Mouse (Mus musculus) midbrain, embryonic 10.5 days (tissue): ENCODE data around the gene Ly75. TPM values are rescaled to one million over a fixed set of nuclear protein-coding genes. Genes with fewer than 3 reads are reported as not detected.
A peak's percentile ranks its signal among the peaks of the same experiment; 100 is the strongest.

Experiments
- DNase-seq: peaks from one replicate; pipeline ENCODE4 v3.0.0-alpha.2; 2017; ENCODE audit warnings: low spot score
- H3K27ac ChIP-seq: fragments of 300-500 bp; sonication (generic); replicated peaks from 2 replicates; pipeline ENCODE4 v1.5.1; 2016; ENCODE audit warnings: mild to moderate bottlenecking
- H3K27me3 ChIP-seq: fragments of 300-500 bp; sonication (generic); 2 replicates; pipeline ENCODE4 v1.6.1; 2016; ENCODE audit warnings: low read depth, mild to moderate bottlenecking; ENCODE audit not compliant: poor library complexity, severe bottlenecking
- H3K36me3 ChIP-seq: fragments of 300-500 bp; sonication (generic); 2 replicates; pipeline ENCODE4 v1.6.1; 2016; ENCODE audit warnings: mild to moderate bottlenecking, moderate library complexity
- H3K4me1 ChIP-seq: fragments of 300-500 bp; sonication (generic); 2 replicates; pipeline ENCODE4 v1.6.1; 2016
- H3K4me3 ChIP-seq: fragments of 300-500 bp; sonication (generic); 2 replicates; pipeline ENCODE4 v1.5.1; 2016; ENCODE audit warnings: mild to moderate bottlenecking, moderate library complexity
- H3K9me3 ChIP-seq: fragments of 300-500 bp; sonication (generic); replicated peaks from 2 replicates; pipeline ENCODE4 v1.6.1; 2016; ENCODE audit warnings: mild to moderate bottlenecking
- WGBS: fragments of 180-500 bp; shearing (Covaris S2); methylation state at CpG from one replicate; pipeline ENCODE4 v1.1.7; 2016; 5-methylcytosine and 5-hydroxymethylcytosine counted together
- polyA plus RNA-seq: library from polyadenylated mRNA; unstranded; fragments of >200 nt; fragmentation: Nextera tagmentation; extraction: Ambion mirVana; gene quantifications from 2 replicates; pipeline ENCODE4 v1.2.1, GENCODE M21; 2016

Ly75 gene
- polyA plus RNA-seq, 1 experiment from 2014 or later: 3.6 TPM

DNA sequence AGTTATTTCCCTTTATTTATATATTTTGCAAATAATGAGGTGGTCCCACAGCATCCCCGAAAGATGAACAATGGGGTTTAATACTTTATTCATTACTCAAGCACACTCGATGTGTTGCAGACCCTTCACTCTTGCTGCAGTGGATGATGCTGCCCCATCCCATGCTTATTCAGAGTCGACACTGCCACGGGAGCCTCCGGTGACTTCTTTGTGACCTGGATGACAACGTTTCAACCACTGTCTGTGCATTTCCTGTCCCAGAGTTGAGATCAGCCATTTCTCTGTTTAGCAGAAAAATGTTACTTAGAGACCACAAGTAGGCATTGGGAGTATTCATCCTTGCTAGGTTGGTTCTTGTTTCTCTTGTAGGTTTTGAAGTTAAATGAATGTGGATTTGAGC is 10.7 kb upstream of the Ly75 start:
- Histone ChIP-seq H3K27ac (no peak overlapping the region), H3K27me3 (no peaks in the 10 kb centered on the region), H3K9me3 (no peaks in the 10 kb centered on the region), H3K4me1 (no peaks in the 10 kb centered on the region), H3K36me3 (no peaks in the 10 kb centered on the region), H3K4me3 (no peak overlapping the region)
- 80% methylated on average over 6 of the region's 6 CpGs for whole genome bisulfite sequencing
- DNase-seq: no peak

GRCm38 (mm10) chr2:60392286-60392685 is 9.2 kb upstream of the Ly75 start:
- H3K27ac ChIP-seq: no peak overlapping the region
- no peaks in the 10 kb centered on the region for H3K9me3 ChIP-seq
- no peaks in the 10 kb centered on the region for H3K36me3 ChIP-seq
- 84% methylated on average over 4 of the region's 4 CpGs for WGBS
- H3K27me3 ChIP-seq: no peaks in the 10 kb centered on the region
- DNase-seq: no peak
- no peaks in the 10 kb centered on the region for H3K4me1 ChIP-seq
- H3K4me3 ChIP-seq: no peak overlapping the region

GRCm38 (mm10) chr2:60387363-60387762 is 4.3 kb upstream of the Ly75 start:
- H3K4me3 ChIP-seq: no peak overlapping the region
- no peaks in the 10 kb centered on the region for H3K36me3 ChIP-seq
- H3K9me3 ChIP-seq: no peaks in the 10 kb centered on the region
- DNase-seq: no peak
- peaks cover 13% of the 10 kb centered on the region for H3K4me1 ChIP-seq
- 81% methylated on average over 3 of the region's 3 CpGs for WGBS
- peaks cover 20% of the 10 kb centered on the region for H3K27me3 ChIP-seq
- H3K27ac ChIP-seq: no peak overlapping the region

DNA sequence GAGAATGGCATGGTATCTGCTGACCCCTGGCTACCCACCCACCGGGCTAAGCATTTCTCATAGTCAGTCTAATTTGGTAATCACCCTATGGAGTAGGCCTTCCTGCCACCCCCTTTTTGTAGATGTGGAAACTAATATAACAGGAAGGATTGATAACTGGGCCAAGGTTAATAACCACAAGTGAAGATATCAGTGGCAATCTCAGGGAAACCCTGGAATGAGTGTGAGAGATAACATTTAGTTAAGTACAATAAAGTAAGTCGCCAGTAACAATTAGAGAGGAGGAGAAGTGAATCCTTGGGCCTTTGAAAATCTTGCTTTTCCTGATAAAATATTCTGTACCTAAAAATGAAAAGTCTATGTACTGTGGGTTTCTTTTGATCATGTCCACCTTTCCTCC is 3.7 kb upstream of the Ly75 start:
- Histone ChIP-seq H3K9me3 (no peaks in the 10 kb centered on the region), H3K27ac (no peak overlapping the region), H3K4me3 (no peak overlapping the region), H3K4me1 (peaks cover 15% of the 10 kb centered on the region), H3K27me3 (peaks cover 25% of the 10 kb centered on the region), H3K36me3 (no peaks in the 10 kb centered on the region)
- no peak for DNase-seq
- 80% methylated on average over 2 of the region's 2 CpGs for WGBS

DNA sequence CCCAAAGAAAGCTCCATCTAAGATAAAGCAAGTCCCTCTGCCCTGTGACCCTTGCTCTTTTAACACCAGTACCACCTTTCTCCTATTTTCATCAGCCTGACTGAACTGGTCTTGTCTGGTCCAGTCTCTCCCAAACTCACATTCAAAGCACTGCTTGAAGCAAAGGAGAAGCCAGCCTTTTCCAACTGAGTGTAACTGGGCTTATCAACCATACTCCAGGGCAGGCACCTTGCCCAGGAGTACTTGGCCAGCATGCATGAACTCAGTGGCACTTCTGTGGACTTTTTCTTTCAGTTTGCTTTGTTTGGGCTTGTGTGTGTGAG is 1.6 kb upstream of the Ly75 start:
- no peak overlapping the region for H3K27ac ChIP-seq
- H3K36me3 ChIP-seq: no peaks in the 10 kb centered on the region
- H3K4me1 ChIP-seq: peaks cover 15% of the 10 kb centered on the region
- H3K27me3 ChIP-seq: peaks cover 33% of the 10 kb centered on the region
- no peak overlapping the region for H3K4me3 ChIP-seq
- DNase-seq: no peak
- H3K9me3 ChIP-seq: no peaks in the 10 kb centered on the region

DNA sequence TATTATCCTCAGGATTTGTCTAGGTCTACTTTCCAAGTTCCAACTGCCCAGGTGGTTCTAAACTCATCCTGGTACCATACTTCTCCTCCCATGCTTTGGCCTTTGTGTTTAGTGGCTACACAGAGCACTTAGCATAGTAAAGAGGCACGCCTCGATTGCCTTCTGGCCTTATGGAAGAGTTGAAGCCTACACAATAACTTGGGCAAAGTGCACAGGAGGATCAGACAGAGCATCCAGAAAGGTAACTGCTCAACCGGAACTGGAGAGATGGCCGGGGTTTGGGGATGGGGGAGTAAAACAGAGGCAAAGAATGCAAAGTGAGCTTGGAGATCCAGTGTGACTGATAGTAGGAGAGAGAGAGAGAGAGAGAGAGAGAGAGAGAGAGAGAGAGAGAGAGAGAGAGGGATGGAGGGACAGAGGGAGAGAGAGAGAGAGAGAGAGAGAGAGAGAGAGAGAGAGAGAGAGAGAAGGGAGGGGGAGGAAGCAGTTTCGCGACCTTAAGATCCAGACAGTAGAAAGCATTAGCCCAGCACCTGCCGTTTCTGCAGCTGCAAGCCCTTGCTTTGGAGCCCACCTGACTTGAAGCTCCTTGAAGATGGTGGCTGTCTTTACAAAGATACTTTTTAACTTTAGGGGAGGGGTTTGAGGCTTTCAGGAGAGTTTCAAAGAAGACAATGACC is 1.1 kb upstream of the Ly75 start:
- peaks cover 15% of the 10 kb centered on the region for H3K4me1 ChIP-seq
- H3K27me3 ChIP-seq: peaks cover 33% of the 10 kb centered on the region
- no peak overlapping the region for H3K4me3 ChIP-seq
- no peak for DNase-seq
- no peaks in the 10 kb centered on the region for H3K9me3 ChIP-seq
- H3K36me3 ChIP-seq: no peaks in the 10 kb centered on the region
- WGBS: 27% methylated on average over 7 of the region's 7 CpGs
- H3K27ac ChIP-seq: no peak overlapping the region

DNA sequence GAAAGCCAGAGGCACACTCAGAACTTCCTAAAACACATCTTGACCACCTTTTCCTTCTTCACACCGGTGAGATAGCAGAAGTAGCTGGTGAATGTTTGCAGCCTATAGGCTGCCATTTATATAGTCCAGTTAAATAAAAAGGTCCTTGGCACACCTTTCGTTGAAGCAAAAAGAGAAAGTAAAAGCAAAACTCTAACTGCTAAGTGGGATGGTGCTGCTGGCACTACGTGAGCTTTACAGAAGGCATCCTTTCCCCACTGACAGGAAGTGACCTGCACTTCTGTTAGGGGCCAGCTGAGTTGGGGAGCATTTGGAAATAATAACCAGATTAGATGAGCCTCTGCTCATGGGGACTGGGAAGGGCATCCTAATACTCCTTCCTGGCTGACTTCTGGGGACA is 757 bp downstream of the Ly75 start:
- Histone ChIP-seq H3K4me3 (peak overlapping the region; percentile 67), H3K27me3 (peaks cover 33% of the 10 kb centered on the region), H3K36me3 (no peaks in the 10 kb centered on the region), H3K4me1 (peaks cover 15% of the 10 kb centered on the region), H3K9me3 (no peaks in the 10 kb centered on the region), H3K27ac (peak overlapping the region; percentile 79; the same call in 1 of the 2 replicates)
- 59% methylated on average over 3 of the region's 3 CpGs for WGBS
- DNase-seq: no peak

- Histone ChIP-seq H3K36me3 (0 out of 2 replicates have a peak, but pooled peaks cover 3% of the 10 kb centered on the region), H3K27me3 (peaks cover 12% of the 10 kb centered on the region), H3K9me3 (no peaks in the 10 kb centered on the region), H3K4me1 (peaks cover 1% of the 10 kb centered on the region), H3K27ac (no peak overlapping the region), H3K4me3 (no peak overlapping the region)
- 86% methylated on average over 5 of the region's 5 CpGs for WGBS
- DNase-seq: no peak
Measured at GRCm38 (mm10) chr2:60377260-60377659, 5.8 kb downstream of the Ly75 start.

DNA sequence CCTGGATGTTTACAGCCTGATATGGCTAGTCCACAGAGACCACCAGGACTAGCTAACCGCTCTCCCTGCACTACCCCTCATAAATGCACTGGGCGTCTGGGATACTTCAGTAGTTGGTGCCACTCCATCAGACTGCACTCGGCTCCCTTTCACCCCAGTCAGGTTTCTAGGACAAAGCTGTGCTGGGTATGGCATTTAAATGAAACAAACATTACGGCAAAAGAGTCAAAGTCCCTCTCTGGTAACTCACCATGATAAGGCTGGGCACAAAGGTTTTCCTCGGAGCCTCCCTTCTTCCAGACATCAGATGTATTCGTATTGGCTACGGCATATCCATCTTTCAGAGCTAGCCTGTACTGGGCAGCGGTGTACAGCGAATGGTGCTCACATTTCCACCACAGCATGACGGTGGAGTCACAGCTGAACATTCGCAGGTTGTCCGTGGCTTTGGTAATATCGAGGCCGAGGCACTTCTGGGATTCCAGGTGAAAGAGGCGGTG is 7.4 kb downstream of the Ly75 start:
- H3K9me3 ChIP-seq: no peaks in the 10 kb centered on the region
- WGBS: 95% methylated on average over 15 of the region's 15 CpGs
- H3K4me1 ChIP-seq: no peaks in the 10 kb centered on the region
- no peak overlapping the region for H3K4me3 ChIP-seq
- H3K27me3 ChIP-seq: no peaks in the 10 kb centered on the region
- H3K27ac ChIP-seq: no peak overlapping the region
- 0 out of 2 replicates have a peak, but pooled peaks cover 3% of the 10 kb centered on the region for H3K36me3 ChIP-seq
- DNase-seq: no peak

- 96% methylated on average over 8 of the region's 8 CpGs for WGBS
- 0 out of 2 replicates have a peak, but pooled peaks cover 3% of the 10 kb centered on the region for H3K36me3 ChIP-seq
- H3K4me3 ChIP-seq: no peak overlapping the region
- H3K27ac ChIP-seq: no peak overlapping the region
- no peaks in the 10 kb centered on the region for H3K9me3 ChIP-seq
- no peaks in the 10 kb centered on the region for H3K27me3 ChIP-seq
- no peak for DNase-seq
- H3K4me1 ChIP-seq: no peaks in the 10 kb centered on the region
Measured at GRCm38 (mm10) chr2:60375126-60375525, 8.0 kb downstream of the Ly75 start.

- H3K27ac ChIP-seq: no peak overlapping the region
- no peak overlapping the region for H3K4me3 ChIP-seq
- H3K9me3 ChIP-seq: no peaks in the 10 kb centered on the region
- 93% methylated on average over 5 of the region's 5 CpGs for WGBS
- DNase-seq: no peak
- no peaks in the 10 kb centered on the region for H3K27me3 ChIP-seq
- 0 out of 2 replicates have a peak, but pooled peaks cover 3% of the 10 kb centered on the region for H3K36me3 ChIP-seq
- H3K4me1 ChIP-seq: 0 out of 2 replicates have a peak, but pooled peaks cover 3% of the 10 kb centered on the region
Measured at GRCm38 (mm10) chr2:60370188-60370587, 12.9 kb downstream of the Ly75 start.

DNA sequence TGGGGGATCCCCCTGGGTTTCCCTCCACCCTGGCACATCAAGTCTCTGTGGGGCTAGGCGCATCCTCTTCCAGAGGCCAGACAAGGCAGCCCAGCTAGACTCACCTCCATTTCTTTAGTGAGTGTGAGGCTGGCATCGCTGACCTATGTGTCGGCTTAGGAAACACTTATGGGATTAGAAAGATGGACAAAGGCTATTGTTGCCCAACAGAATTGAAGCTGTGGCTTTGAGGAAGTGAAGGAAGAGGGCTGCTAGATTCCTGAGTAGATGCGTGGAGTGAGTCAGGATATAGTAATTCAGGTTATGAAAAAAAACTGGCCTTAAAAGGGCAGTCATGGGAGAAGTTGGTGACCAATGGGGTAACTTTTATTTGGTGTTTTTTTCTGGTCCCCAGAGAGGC is 13.6 kb downstream of the Ly75 start:
- DNase-seq: no peak
- no peak overlapping the region for H3K4me3 ChIP-seq
- no peaks in the 10 kb centered on the region for H3K27me3 ChIP-seq
- 73% methylated on average over 4 of the region's 4 CpGs for WGBS
- H3K4me1 ChIP-seq: 0 out of 2 replicates have a peak, but pooled peaks cover 3% of the 10 kb centered on the region
- H3K27ac ChIP-seq: no peak overlapping the region
- H3K9me3 ChIP-seq: no peaks in the 10 kb centered on the region
- 0 out of 2 replicates have a peak, but pooled peaks cover 3% of the 10 kb centered on the region for H3K36me3 ChIP-seq

GRCm38 (mm10) chr2:60367871-60368270 is 15.2 kb downstream of the Ly75 start:
- no peaks in the 10 kb centered on the region for H3K9me3 ChIP-seq
- no peak for DNase-seq
- H3K4me1 ChIP-seq: 0 out of 2 replicates have a peak, but pooled peaks cover 3% of the 10 kb centered on the region
- 94% methylated on average over 7 of the region's 7 CpGs for WGBS
- H3K27me3 ChIP-seq: no peaks in the 10 kb centered on the region
- H3K27ac ChIP-seq: no peak overlapping the region
- H3K36me3 ChIP-seq: no peaks in the 10 kb centered on the region
- no peak overlapping the region for H3K4me3 ChIP-seq
